ENCODE assay signal across 14 mouse cellular contexts in genomic region chr7:28862817-28863499, GRCm38 (mm10). TPM values are rescaled to one million over a fixed set of nuclear protein-coding genes. Genes with fewer than 3 reads are reported as not detected.
A peak's percentile ranks its signal among the peaks of the same experiment; 100 is the strongest.
DNase-seq lines count a peak whose midpoint lies in the region; ATAC-seq and TF ChIP-seq lines count a peak whose summit lies in the region.
"Had no signal": no experiment of that assay in that cellular context is flagged by ENCODE, and none has a peak within 500 bp of the region (broad histone marks: within the 10 kb centered on the region; RNA-seq: fewer than 3 reads in every experiment).

No protein-coding gene starts in this region.

- 60% methylated on average over 15 of the region's 15 CpGs for WGBS in small intestine, adult 2 months

- TF ChIP-seq POLR2A in small intestine, adult 2 months (IDR thresholded peaks at IDR 0.05; ENCODE audit: low read depth, low read length), result no peak

- no peaks in the 10 kb centered on the region for H3K36me3 ChIP-seq in small intestine, adult 2 months (ENCODE audit: control insufficient read depth, insufficient read depth, low read length)
- H3K36me3 ChIP-seq: heart, embryonic 12.5 days had no signal

- 0 out of 2 replicates have a peak overlapping the region, but pooled peaks have one; percentile 21 for H3K4me3 ChIP-seq in small intestine, adult 2 months (ENCODE audit: low read depth, low read length)
- H3K4me3 ChIP-seq: heart, embryonic 12.5 days had no signal

- DNase-seq in frontal cortex, postnatal 25 days (ENCODE audit: low spot score in 2 of 2), result no peak
- DNase-seq in fibroblast of lung, adult 2 months (ENCODE audit: low read depth), result peak; percentile 61
- peak; percentile 43 to 79 for DNase-seq in left cerebral cortex, adult 8-10 months (ENCODE audit: low spot score in 2 of 2)
- no peak for DNase-seq in retina, embryonic 14.5 days (ENCODE audit: low spot score)
- DNase-seq in neural tube, embryonic 10.5 days (ENCODE audit: extremely low spot score, low spot score), result no peak
- DNase-seq in cerebellum, adult 11-12 months, result no peak
- DNase-seq: cerebellum, adult 2 months had no signal

- H3K27ac ChIP-seq in small intestine, adult 2 months (ENCODE audit: insufficient read depth, low read depth, low read length), result no peak overlapping the region

- peaks cover 19% of the 10 kb centered on the region for H3K4me1 ChIP-seq in small intestine, adult 2 months (ENCODE audit: control insufficient read depth, insufficient read depth, insufficient read length, low read length)

- H3K27me3 ChIP-seq in small intestine, adult 2 months (ENCODE audit: control insufficient read depth, insufficient read depth, low read length), result no peaks in the 10 kb centered on the region
- H3K27me3 ChIP-seq: CH12.LX; heart, embryonic 12.5 days had no signal

- TF ChIP-seq CTCF in small intestine, adult 2 months (IDR thresholded peaks at IDR 0.05; ENCODE audit: extremely low read depth, insufficient read length, insufficient replicate concordance, low read depth, low read length), result no peak

- ATAC-seq in frontal cortex, adult (ENCODE audit: low TSS enrichment), result peak; percentile 71
- ATAC-seq: inflammation-experienced regulatory T-cells, adult 6 months had no signal

RNA-seq across cellular contexts. Expression of gene Lgals7, which starts 0.7 kb away (rescaled TPM):
- not detected for total RNA-seq in left cerebral cortex, adult 8-10 months (2022)
- polyA plus RNA-seq in small intestine, adult 2 months (2012; rRNA removed), result 2.4 TPM in 1 of 2 replicates, not detected in the other
- total RNA-seq: CH12.LX; liver, adult 2 months; megakaryocyte, adult 5-6 weeks had no signal
- polyA plus RNA-seq: cerebellum, adult 2 months; liver, adult 2 months had no signal

RNA-seq across cellular contexts. Expression of gene Capn12, which starts 18.3 kb away (rescaled TPM):
- 1 to 10 TPM in 3 of 4 experiments, under 1 TPM in 1; 0.41 to 2.3 (median 1.3) TPM for total RNA-seq in left cerebral cortex, adult 8-10 months (2022)
- 0.08 and 0.10 TPM in 2 replicates for polyA plus RNA-seq in small intestine, adult 2 months (2012; rRNA removed)
- total RNA-seq: liver, adult 2 months; megakaryocyte, adult 5-6 weeks had no signal

RNA-seq across cellular contexts. Expression of gene Lgals4, which starts 29.3 kb away (rescaled TPM):
- 1 to 10 TPM; 1.4 to 3.4 (median 3.0) TPM for total RNA-seq in left cerebral cortex, adult 8-10 months (2022)
- 1,096 and 2,780 TPM in 2 replicates for polyA plus RNA-seq in small intestine, adult 2 months (2012; rRNA removed)

RNA-seq across cellular contexts. Expression of gene Ech1, which starts 37.9 kb away (rescaled TPM):
- 10 to 100 TPM; 57.9 to 68.0 (median 62.2) TPM for total RNA-seq in left cerebral cortex, adult 8-10 months (2022)
- 201 and 291 TPM in 2 replicates for polyA plus RNA-seq in small intestine, adult 2 months (2012; rRNA removed)

RNA-seq across cellular contexts. Expression of gene Hnrnpl, which starts 54.6 kb away (rescaled TPM):
- total RNA-seq in left cerebral cortex, adult 8-10 months (2022), result 100 to 1,000 TPM; 433 to 466 (median 453) TPM
- 67.1 and 140 TPM in 2 replicates for polyA plus RNA-seq in small intestine, adult 2 months (2012; rRNA removed)

Comparison
In these comparisons a context has a peak if more than half of its experiments do, and no peak if none do; other contexts are left out.
1. DNase-seq: peak in fibroblast of lung, adult 2 months (single experiment) and left cerebral cortex, adult 8-10 months (2 of 2); none in frontal cortex, postnatal 25 days (0 of 2), retina, embryonic 14.5 days (single experiment), neural tube, embryonic 10.5 days (single experiment) and cerebellum, adult 11-12 months (single experiment).